Mouse (Mus musculus) urinary bladder, postnatal 14 days (tissue): ENCODE measurements around the gene Fermt2.
"Not testable (repeated sequence)": the region's sequence is repeated elsewhere in the genome, so short reads cannot be mapped to it uniquely, and the experiment has no call there.

Source experiments
- DNase-seq: peaks from one replicate; pipeline ENCODE4 v3.0.0; 2021; ENCODE audit warnings: low spot score

Fermt2 gene

GRCm38 (mm10) chr14:45507923-45508322, 22.0 kb downstream of the Fermt2 start:
- peak; percentile 11 for DNase-seq

- no peak for DNase-seq
Measured at GRCm38 (mm10) chr14:45507447-45507846, 22.5 kb downstream of the Fermt2 start.

GRCm38 (mm10) chr14:45507032-45507431, 22.9 kb downstream of the Fermt2 start:
- DNase-seq: no peak

- no peak for DNase-seq
Measured at GRCm38 (mm10) chr14:45506165-45506564, 23.8 kb downstream of the Fermt2 start.

GRCm38 (mm10) chr14:45504422-45505113, 25.4 kb downstream of the Fermt2 start:
- DNase-seq: no peak

- no peak for DNase-seq
Measured at GRCm38 (mm10) chr14:45503934-45504333, 26.0 kb downstream of the Fermt2 start.

- DNase-seq: no peak
Measured at GRCm38 (mm10) chr14:45500052-45500451, 29.9 kb downstream of the Fermt2 start.

GRCm38 (mm10) chr14:45497116-45497515, 32.8 kb downstream of the Fermt2 start:
- DNase-seq: no peak

- DNase-seq: not testable (repeated sequence)
Measured at GRCm38 (mm10) chr14:45495810-45496209, 34.1 kb downstream of the Fermt2 start.

GRCm38 (mm10) chr14:45493891-45494290, 36.0 kb downstream of the Fermt2 start:
- DNase-seq: no peak

GRCm38 (mm10) chr14:45492668-45493067, 37.2 kb downstream of the Fermt2 start:
- no peak for DNase-seq

- DNase-seq: no peak
Measured at GRCm38 (mm10) chr14:45492038-45492437, 37.9 kb downstream of the Fermt2 start.

GRCm38 (mm10) chr14:45487201-45487600, 42.7 kb downstream of the Fermt2 start:
- DNase-seq: not testable (repeated sequence)

- DNase-seq: not testable (repeated sequence)
Measured at GRCm38 (mm10) chr14:45483361-45483760, 46.6 kb downstream of the Fermt2 start.

GRCm38 (mm10) chr14:45478977-45479806, 50.7 kb downstream of the Fermt2 start:
- no peak for DNase-seq

- DNase-seq: no peak
Measured at GRCm38 (mm10) chr14:45478515-45478914, 51.4 kb downstream of the Fermt2 start.

GRCm38 (mm10) chr14:45477651-45478050, 52.3 kb downstream of the Fermt2 start:
- DNase-seq: peak; percentile 38

- no peak for DNase-seq
Measured at GRCm38 (mm10) chr14:45476990-45477389, 52.9 kb downstream of the Fermt2 start.

GRCm38 (mm10) chr14:45472536-45472935, 57.4 kb downstream of the Fermt2 start:
- DNase-seq: no peak

- no peak for DNase-seq
Measured at GRCm38 (mm10) chr14:45469446-45469845, 60.5 kb downstream of the Fermt2 start.

GRCm38 (mm10) chr14:45466371-45466770, 63.5 kb downstream of the Fermt2 start:
- DNase-seq: not testable (repeated sequence)

- no peak for DNase-seq
Measured at GRCm38 (mm10) chr14:45464036-45465035, 65.6 kb downstream of the Fermt2 start.
